Mouse (Mus musculus) heart, postnatal 0 days (tissue): ENCODE results near the gene Rgs19. TPM values are rescaled to one million over a fixed set of nuclear protein-coding genes. Genes with fewer than 3 reads are reported as not detected.
A peak's percentile ranks its signal among the peaks of the same experiment; 100 is the strongest.

ENCODE experiments used
- ATAC-seq: fragments of 200-750 bp; cut with Nextera tagmentation; 2 replicates; pipeline ENCODE4 v1.8.0; 2017; ENCODE audit warnings: low read depth, moderate number of reproducible peaks, moderate library complexity; ENCODE audit not compliant: insufficient read depth
- DNase-seq: peaks from one replicate; pipeline ENCODE4 v3.0.0-alpha.2; 2016; ENCODE audit warnings: low spot score
- H3K27ac ChIP-seq: fragments of 300-500 bp; sonication (generic); 2 replicates; pipeline ENCODE4 v1.5.1; 2014; ENCODE audit warnings: low read depth, mild to moderate bottlenecking
- H3K27me3 ChIP-seq: fragments of 300-500 bp; sonication (generic); 2 replicates; pipeline ENCODE4 v1.6.1; 2014; ENCODE audit warnings: low read length, mixed read lengths; ENCODE audit not compliant: control insufficient read depth, insufficient read depth
- H3K36me3 ChIP-seq: fragments of 300-500 bp; sonication (generic); replicated peaks from 2 replicates; pipeline ENCODE4 v1.6.1; 2014; ENCODE audit warnings: low read length, mixed read lengths; ENCODE audit not compliant: control insufficient read depth, insufficient read depth
- H3K4me1 ChIP-seq: fragments of 300-500 bp; sonication (generic); 2 replicates; pipeline ENCODE4 v1.6.1; 2014; ENCODE audit warnings: antibody characterized with exemption; ENCODE audit not compliant: control insufficient read depth, insufficient read depth
- H3K4me2 ChIP-seq: fragments of 300-500 bp; sonication (generic); 2 replicates; pipeline ENCODE4 v1.6.1; 2014; ENCODE audit warnings: low read depth, mild to moderate bottlenecking, low read length, moderate library complexity
- H3K4me3 ChIP-seq: fragments of 300-500 bp; sonication (generic); 2 replicates; pipeline ENCODE4 v1.5.1; 2014; ENCODE audit warnings: low read depth, low read length
- H3K9ac ChIP-seq: fragments of 300-500 bp; sonication (generic); replicated peaks from 2 replicates; pipeline ENCODE4 v1.6.1; 2014; ENCODE audit warnings: low read depth, low read length, mixed read lengths
- H3K9me3 ChIP-seq: fragments of 300-500 bp; sonication (generic); replicated peaks from 2 replicates; pipeline ENCODE4 v1.6.1; 2016; ENCODE audit warnings: low read length; ENCODE audit not compliant: control insufficient read depth
- CTCF ChIP-seq: IDR thresholded peaks from 2 replicates; pipeline ENCODE4 v1.5.1; 2016; ENCODE audit warnings: antibody characterized with exemption, control low read depth, low read depth
- EP300 ChIP-seq: IDR thresholded peaks from 2 replicates; pipeline ENCODE4 v1.6.1; 2016; ENCODE audit warnings: antibody characterized with exemption, low read depth
- WGBS: fragments of 180-500 bp; shearing (Covaris S2); extraction: QIAGEN DNeasy Blood & Tissue Kit; methylation state at CpG from one replicate; pipeline ENCODE4 v1.1.7; 2014; 5-methylcytosine and 5-hydroxymethylcytosine counted together
- polyA plus RNA-seq: library from polyadenylated mRNA; unstranded; fragments of >200 nt; fragmentation: Nextera tagmentation; extraction: Ambion mirVana; gene quantifications from 2 replicates; pipeline ENCODE4 v1.2.1, GENCODE M21; 2015
- total RNA-seq: library from RNA; depleted of rRNA; stranded (reverse); fragments of >200 nt; gene quantifications from 2 replicates; pipeline ENCODE4 v1.2.3, GENCODE M21; 2014; ENCODE audit warnings: low replicate concordance; rRNA removed

Gene Rgs19
- total RNA-seq (12.4 and 72.1 TPM in 2 replicates), polyA plus RNA-seq (13.2 and 16.4 TPM in 2 replicates)

DNA sequence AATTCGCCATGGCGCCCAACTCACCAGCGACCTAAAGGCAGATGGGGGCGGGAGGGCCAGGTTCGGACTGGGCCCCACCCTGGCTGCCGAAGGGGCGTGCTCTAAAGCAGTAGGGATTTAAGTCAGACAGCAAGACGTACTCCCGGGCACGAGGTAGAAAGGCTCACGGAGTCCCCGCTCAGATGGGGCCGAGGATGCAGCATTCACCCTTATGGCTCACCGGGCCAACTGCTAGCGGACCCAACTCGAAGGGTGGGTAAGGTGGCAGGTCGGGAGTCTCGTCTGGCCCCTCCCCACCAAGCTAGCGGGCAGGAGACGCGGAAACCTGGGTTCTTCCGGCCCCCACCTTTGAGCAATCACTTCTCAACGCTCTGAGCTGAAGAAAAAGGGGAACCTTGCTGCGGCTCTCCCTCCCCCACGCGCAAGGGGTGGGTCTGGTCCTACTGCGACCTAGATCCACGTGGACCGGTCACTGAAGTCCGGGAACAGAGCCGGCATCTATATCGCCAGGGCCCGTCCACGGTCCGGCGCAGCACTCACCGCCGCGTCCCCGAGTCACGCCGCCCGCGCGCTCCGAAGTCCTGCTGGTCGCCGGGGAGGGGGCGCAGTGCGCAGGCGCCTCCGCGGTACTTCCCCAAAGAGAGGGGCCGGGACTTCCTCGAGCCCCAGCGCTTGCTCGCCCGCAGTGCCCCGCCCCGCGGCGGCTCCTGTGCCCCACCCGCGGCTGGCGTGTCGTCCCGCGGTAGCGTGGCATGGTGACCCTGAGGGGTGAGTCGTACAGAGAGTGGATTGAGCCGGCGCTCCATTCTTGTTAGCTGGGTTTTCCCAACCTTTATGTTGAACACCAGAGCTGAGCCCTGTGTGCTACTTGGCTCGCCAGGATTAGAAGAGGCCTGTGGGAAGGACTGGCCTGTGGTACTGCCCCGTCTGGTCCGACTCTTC is at the start of gene Rgs19:
Gene Rgs19 (minus strand): TSS at position 639 of the 942 bp plus-strand sequence.
- Histone ChIP-seq H3K4me2 (peak within 1 kb of the TSS; percentile 96), H3K4me3 (peak within 1 kb of the TSS; percentile 56), H3K4me1 (peaks cover 6% of the 10 kb centered on the region; the same call in 1 of the 2 replicates), H3K9ac (peak within 1 kb of the TSS; percentile 60), H3K9me3 (no peaks in the 10 kb centered on the region), H3K27me3 (no peaks in the 10 kb centered on the region; the same call in 1 of the 2 replicates), H3K27ac (0 out of 2 replicates have a peak within 1 kb of the TSS, but pooled peaks have one; percentile 3), H3K36me3 (0 out of 2 replicates have a peak, but pooled peaks cover 8% of the 10 kb centered on the region)
- TF ChIP-seq EP300 (no peak), CTCF (no peak)
- DNase-seq (peak; percentile 68), ATAC-seq (peak; percentile 79)
- WGBS = under 1% methylated on average over 72 of the region's 75 CpGs

DNA sequence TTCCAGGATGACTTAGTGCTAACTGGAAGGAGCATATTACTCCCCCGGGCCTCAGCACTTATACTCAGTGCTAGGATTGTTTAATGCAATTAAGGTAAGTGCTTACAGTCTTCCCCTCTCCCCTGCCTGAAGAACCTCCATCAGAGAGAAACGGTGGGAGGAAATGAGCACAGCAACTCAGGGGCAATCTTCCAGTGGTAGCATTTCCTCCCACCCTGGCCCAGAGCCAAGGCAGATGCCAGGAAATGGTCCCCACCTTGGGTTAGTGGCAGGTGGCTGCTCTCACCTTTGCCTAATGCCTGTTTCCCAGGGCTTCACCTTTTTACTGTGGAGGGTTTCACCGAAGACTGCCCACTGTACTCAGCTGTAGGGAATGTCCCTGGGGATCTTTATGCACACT is 36.3 kb upstream of the Rgs19 start:
- Histone ChIP-seq H3K27me3 (no peaks in the 10 kb centered on the region), H3K27ac (no peak overlapping the region), H3K36me3 (no peaks in the 10 kb centered on the region), H3K9ac (no peak overlapping the region), H3K4me2 (no peak overlapping the region), H3K4me3 (no peak overlapping the region), H3K9me3 (no peaks in the 10 kb centered on the region), H3K4me1 (no peaks in the 10 kb centered on the region)
- TF ChIP-seq EP300 (no peak), CTCF (no peak)
- DNase-seq (no peak), ATAC-seq (no peak)
- 56% methylated on average over 3 of the region's 3 CpGs for WGBS

DNA sequence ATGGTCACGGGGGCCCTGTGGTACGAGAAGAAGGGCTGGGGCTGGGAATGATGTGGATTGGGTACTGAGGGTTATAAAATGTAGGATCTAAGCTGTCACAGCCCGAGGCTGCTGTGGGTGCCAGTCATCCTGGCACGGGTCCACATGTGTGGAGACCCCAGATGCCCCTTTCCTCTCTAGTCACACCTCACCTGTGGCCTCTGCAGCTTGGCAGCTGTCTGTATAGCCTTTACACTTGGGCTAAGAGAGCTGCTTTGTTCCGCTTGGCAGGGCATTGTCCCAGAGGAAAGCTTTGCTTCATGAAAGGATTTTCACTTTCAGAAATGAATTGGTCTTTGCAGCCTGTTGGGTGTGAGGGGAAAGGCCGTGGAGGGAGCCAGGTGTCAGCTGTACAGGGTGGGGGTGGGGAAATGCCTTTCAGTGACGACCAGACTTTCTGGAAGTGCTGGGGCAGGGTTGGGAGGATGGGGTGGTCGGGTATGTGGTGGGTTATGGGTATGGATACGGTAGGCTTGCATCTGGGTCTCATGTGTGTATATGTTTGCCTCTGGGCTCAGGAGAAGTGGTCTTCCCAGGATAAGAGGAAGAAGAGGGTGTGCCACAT is 34.0 kb upstream of the Rgs19 start:
- Histone ChIP-seq H3K36me3 (no peaks in the 10 kb centered on the region), H3K27me3 (no peaks in the 10 kb centered on the region), H3K9me3 (no peaks in the 10 kb centered on the region), H3K4me1 (no peaks in the 10 kb centered on the region), H3K4me3 (no peak overlapping the region), H3K4me2 (no peak overlapping the region), H3K9ac (no peak overlapping the region), H3K27ac (no peak overlapping the region)
- ATAC-seq = no peak
- WGBS = 45% methylated on average over 9 of the region's 9 CpGs
- no peak for TF ChIP-seq CTCF
- TF ChIP-seq EP300 = no peak
- no peak for DNase-seq

DNA sequence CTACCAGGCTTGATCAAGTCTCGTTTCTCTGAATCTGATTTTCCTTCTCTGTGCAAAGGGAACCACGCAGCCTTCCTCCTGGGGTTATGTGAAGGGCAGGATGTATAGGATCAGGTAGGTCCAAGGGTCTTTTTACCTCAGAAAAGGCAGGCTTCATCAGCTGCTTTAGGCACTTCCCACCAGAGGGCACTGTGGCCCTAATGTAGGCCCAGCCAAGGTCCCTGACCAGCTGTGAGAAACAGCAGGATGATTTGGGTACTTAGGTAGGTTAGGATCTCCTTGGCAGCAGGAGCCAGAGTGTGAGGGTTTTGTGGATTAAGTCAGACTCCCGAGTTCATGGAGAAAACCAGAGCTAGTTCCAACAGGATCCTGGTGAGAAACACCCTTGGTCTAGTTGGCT is 28.4 kb upstream of the Rgs19 start:
- no peak; the same call in 1 of the 2 replicates for ATAC-seq
- 16% methylated on average over 3 of the region's 3 CpGs for whole genome bisulfite sequencing
- Histone ChIP-seq H3K4me2 (no peak overlapping the region), H3K4me1 (no peaks in the 10 kb centered on the region), H3K4me3 (no peak overlapping the region), H3K9me3 (no peaks in the 10 kb centered on the region), H3K27me3 (no peaks in the 10 kb centered on the region), H3K27ac (no peak overlapping the region), H3K36me3 (no peaks in the 10 kb centered on the region), H3K9ac (no peak overlapping the region)
- TF ChIP-seq CTCF = peak; percentile 61
- TF ChIP-seq EP300 = no peak
- no peak for DNase-seq

DNA sequence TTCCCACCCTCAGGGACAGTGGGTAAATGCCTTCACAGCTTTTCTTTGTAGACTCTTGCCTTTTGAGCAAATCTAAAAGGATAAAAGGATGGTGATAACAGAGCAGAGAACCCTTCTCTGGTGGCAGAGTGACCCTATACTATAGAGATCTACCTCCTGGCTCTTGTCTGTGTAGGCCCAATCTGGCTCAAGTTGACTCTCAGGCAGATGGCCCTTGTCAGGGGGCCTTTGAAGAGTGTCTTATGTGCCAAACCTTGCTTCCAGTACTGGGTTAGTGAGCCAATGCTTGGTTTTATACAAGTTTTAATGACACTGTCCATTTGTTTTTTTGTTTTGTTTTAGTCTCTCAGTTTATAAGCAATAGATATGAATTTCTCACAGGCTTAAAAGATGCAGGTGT is 27.4 kb upstream of the Rgs19 start:
- TF ChIP-seq CTCF = no peak
- no peak for TF ChIP-seq EP300
- H3K9me3 ChIP-seq = no peaks in the 10 kb centered on the region
- no peak overlapping the region for H3K9ac ChIP-seq
- no peaks in the 10 kb centered on the region for H3K36me3 ChIP-seq
- no peaks in the 10 kb centered on the region for H3K27me3 ChIP-seq
- no peak overlapping the region for H3K27ac ChIP-seq
- no peak for DNase-seq
- no peak for ATAC-seq
- H3K4me3 ChIP-seq = no peak overlapping the region
- no peaks in the 10 kb centered on the region for H3K4me1 ChIP-seq
- H3K4me2 ChIP-seq = no peak overlapping the region
